Mouse (Mus musculus) liver, adult 2 months (tissue): ENCODE data around the gene Polr3b.

Experiments used
- CTCF ChIP-seq: fragments of 200-500 bp; IDR thresholded peaks from 2 replicates; pipeline ENCODE4 v1.5.1; 2011; ENCODE audit warnings: low read depth, low read length, control low read depth
- POLR2A ChIP-seq: fragments of 200-500 bp; IDR thresholded peaks from 2 replicates; pipeline ENCODE4 v1.6.1; 2011; ENCODE audit warnings: low read length, control low read depth; ENCODE audit not compliant: insufficient read depth; ENCODE audit errors: extremely low read depth

- TF ChIP-seq POLR2A (no peak), CTCF (no peak)
These were observed 71.9 kb downstream of the Polr3b start for GRCm38 (mm10) chr10:84693841-84694638.
